Mouse (Mus musculus) layer of hippocampus, adult 9-11 months (tissue): ENCODE results near the gene Depp1.
A peak's percentile ranks its signal among the peaks of the same experiment; 100 is the strongest.

Experiments
- DNase-seq: peaks from one replicate; pipeline ENCODE4 v3.0.0; 2022

Gene Depp1

DNA sequence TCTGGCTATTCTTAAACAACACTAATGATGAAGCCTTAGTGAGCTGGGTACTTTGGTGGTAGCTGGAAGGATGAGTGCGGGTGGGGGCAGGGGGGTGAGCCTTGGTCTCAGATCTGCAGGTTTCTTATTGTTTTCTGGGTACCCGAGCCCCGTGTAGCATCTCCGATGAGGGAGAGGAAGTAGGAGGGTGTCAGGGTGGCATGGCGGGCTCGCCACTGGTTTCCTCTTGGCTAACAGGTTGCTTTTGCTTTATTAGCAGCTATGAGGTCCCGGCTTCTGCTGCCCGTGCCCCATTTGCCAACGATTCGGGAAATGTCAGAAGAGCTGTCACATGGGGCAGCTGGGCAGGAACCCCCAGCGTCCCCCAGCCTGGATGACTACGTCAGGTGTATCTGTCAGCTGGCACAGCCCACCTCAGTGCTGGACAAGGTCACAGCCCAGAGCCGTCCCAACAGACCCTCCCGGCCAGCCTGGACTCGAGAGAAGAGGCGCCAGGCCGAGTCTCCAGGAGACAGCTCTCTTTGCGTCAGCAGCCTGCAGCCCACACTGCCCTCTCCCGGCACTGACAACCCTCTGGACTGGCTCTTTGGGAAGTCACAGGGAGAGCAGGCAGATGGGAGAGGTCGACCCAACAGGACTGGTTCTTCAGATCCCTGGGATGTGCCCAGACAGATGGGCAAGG is 1.2 kb downstream of the Depp1 start:
- no peak for DNase-seq

- no peak for DNase-seq
Observed at GRCm38 (mm10) chr6:116653191-116653590, 2.8 kb downstream of the Depp1 start.

DNA sequence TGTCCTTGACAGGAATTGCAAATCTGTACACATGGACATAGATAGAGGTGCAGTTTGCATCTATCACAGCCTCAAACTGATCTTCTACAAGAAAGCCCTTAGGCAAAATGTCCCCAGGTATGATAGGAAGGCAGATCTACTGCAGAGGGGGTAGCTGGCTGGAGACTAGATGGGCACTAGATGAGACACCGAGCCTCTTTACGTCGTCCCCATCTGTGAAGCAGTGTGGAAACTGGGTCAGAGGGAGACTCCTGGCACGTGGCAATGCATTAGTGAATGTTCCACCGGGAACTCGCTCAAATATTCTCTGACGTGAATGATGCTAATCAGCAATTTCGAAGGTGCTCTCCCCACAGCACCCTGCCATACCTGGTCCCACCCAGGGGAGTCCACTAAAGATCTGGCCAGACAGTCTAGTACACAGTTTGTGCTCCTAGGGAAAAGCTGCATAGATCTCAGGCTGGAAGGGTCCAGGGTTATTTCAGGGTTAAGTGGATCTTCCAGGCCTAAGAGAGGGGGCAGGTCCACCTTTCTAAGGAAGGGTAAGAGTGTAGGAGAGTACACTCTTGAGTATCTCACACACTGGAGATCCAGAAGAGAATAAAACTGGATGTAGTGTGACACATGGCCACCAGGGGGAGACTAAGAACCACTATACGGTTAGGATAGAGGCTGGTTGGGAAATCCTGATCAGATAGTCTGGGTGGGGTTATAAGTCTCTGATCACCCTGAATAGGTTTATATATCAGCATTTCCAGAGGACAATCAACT is 3.5 kb downstream of the Depp1 start:
- DNase-seq = no peak

DNA sequence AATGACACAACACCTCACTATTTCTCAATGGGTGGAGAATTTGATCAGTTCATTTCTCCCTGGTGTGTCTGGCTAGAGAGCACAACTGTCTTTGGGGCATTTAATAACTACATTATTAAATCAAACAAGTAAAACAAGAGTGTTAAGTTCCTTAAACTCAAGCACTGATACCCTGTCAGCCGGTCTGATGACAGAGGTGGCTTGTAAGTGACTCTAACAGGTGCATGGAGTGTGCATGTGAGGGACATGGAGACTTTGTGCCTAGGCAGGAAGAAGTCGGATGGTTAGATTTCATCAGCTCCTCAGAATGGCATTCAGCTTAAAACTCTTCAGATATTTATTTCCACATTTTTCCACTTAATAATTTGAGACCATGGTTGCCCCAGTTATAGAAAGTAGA is 13.0 kb downstream of the Depp1 start:
- DNase-seq = no peak

GRCm38 (mm10) chr6:116664031-116664430 is 13.6 kb downstream of the Depp1 start:
- no peak for DNase-seq

DNA sequence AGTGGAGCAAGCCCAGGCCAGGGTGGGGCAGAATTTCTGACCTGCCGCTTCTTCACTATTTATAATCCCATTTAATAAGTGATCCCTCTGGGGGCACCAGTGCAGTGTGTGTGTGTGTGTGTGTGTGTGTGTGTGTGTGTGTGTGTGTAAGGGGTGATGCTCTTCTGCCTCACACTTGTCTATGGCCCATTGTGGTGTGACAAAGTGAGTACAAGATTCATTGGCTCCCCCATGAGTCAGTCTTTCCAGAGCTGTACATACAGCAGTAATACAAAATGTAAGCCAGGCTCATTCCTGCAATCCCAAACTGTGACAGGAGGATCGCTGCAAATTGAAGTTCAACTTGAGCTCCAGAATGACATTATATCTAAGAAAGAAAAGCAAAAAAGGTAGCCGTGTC is 14.4 kb downstream of the Depp1 start:
- no peak for DNase-seq

- no peak for DNase-seq
Observed at GRCm38 (mm10) chr6:116666085-116666750, 15.8 kb downstream of the Depp1 start.

DNA sequence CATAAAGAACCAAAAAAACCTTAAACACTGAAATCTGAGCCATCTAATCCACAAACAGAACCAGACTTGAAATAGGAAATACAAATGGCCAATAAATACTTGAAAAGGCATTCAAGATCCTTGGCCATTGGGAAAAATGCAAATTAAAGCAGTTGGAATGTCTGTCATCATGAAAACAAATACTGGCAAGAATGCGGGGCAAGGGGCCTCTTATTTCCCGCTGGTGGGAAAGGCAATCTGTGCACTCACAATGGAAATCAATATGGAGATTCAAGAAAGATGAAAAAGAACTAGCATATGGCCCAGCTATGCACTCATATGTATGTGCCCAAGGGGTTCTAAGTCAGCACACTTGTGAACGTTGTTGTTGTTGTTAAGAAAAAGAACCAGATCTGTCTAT is 16.5 kb downstream of the Depp1 start:
- no peak for DNase-seq

- no peak for DNase-seq
Observed at GRCm38 (mm10) chr6:116667382-116667781, 17.0 kb downstream of the Depp1 start.

DNA sequence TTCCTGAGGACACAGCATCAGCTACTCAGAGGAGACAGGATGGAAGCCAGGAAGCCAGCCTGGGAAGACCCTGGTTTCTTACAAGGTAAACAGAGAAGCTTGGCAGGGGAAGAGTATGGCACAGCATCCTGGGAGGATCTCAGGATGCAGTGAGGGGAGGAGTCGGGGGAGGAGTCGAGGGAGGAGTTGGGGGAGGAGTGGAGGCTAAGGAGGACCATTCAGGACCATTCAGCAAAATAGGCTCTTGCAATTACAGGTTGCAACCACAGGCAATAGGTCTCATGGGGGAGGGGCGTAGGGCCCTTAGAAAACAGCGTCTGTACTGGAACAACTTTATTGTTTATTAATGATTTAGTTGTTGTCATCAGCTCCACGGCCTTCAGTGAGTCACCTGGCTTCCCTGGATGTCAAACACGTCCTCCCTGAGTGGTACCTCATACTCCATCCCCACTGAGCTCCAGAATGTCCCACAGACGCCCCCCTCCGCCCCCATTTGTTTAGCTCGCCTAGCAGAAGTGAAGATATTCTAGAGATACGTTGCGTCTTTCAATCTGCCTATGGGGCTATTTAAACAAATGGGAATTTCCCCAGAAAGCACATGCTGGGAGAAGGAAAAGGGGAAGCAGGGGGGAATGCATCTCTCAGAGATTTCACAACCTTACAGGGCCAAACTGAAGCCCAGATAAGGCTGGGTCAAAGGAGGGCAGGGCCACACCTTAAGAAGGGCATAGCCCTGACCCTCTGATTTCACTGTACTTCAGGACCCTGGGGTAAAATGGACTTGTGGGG is 18.5 kb downstream of the Depp1 start:
- no peak for DNase-seq

GRCm38 (mm10) chr6:116670144-116670543 is 19.7 kb downstream of the Depp1 start:
- DNase-seq = peak; percentile 48

DNA sequence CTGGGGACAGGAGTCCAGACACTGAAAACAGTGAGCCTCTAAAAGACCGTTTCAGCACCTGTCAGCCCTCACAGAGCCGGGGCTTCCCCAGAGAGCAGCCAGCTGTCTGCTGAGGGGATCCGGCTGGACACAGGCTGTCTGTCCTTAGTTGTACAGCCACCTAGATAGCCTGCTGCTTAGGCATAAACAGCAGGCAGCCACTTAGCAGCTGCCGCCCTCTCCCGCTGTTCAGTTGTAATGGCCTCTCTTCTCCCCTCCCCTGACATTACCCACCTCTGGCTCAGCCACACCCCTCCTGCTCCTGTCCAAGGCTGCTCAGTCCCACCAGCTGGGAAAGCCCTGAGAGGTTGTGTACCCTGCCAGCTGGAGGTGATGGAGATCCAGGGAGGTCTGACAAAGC is 20.6 kb downstream of the Depp1 start:
- DNase-seq = no peak

DNA sequence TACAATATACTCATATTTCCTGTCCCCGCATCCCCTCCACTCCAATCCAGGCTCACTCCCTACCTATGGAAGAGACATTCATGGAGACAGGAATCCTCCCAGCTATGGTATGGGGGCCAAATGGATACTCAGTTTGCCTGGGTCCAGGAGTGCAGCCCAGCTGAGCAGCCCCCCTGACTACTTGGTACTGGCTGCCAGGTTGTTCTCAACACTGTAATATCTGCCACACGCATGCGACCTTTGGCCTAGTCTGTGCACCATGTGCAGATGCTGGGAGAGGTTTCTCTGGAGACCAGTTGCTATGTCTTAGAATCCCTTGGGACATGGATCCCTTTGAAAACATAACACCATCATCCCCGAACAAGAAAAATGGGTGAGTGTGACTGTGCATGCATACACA is 21.4 kb downstream of the Depp1 start:
- DNase-seq = no peak

DNA sequence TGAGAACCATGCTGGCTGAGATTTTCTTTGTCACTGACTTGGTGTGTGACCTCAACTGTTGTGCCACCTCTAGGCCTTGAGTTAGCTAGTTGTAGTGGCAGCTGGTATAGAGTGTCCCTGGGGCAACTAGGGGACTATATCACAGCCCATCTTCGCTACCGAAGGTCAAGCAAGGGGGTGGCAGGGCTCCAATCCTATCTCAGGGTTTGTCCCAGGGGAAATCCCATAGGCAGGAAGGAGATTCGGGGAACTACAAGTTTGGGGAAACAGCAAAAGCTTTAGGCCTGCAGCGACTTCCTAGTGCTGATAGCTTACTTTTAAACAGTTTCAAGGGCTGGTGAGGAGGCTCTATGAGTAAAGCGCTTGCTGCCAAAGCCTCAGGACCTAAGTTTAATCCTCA is 21.9 kb downstream of the Depp1 start:
- DNase-seq = no peak

DNA sequence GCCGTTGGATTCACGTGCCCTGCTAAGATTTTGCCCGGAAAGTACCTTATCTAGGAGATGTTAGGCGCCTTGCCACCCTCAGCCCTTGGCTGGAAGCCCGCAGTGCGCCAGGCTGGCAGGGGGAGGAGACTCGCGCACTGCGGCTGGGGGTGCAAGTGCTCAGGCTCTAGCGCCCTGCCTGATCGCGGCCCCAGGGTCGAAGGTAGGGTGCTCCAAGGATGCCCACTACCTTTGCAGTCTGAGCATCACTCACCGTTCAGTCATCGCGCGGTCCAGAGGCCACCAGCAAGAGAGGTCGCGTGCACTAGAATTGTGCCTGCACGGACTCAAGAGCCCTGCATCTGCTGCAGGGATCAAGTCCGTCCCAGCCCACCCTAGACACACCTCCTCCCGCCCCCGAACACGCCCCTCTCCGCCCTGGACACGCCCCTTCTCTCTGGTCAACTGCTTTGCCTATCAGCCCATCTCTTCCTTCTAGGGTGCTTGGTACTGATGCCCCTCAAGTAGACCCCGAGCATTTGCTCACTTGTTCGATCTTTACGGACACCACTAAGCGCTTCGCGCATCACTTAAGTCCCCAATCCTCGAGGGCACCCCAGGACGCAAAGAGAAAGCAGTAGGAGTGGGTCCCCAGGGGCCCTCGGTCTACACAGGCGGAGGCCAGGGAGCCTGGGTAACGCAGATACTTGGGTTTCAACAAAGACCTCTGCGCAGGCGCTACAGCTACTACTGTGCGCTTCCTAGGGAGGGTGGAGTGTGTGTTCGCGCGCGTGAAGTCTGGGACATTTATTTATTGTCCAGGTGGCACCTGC is 23.3 kb downstream of the Depp1 start, which contains the start of gene Rassf4:
Gene Rassf4, minus strand, starts transcription at position 482 of the 812 bp plus-strand sequence.
- DNase-seq = peak; percentile 82

GRCm38 (mm10) chr6:116674283-116674886 is 24.0 kb downstream of the Depp1 start:
- DNase-seq = no peak

- no peak for DNase-seq
Observed at GRCm38 (mm10) chr6:116676355-116676913, 26.0 kb downstream of the Depp1 start.

- DNase-seq = no peak
Observed at GRCm38 (mm10) chr6:116677321-116677720, 26.9 kb downstream of the Depp1 start.

GRCm38 (mm10) chr6:116679563-116680288 is 29.3 kb downstream of the Depp1 start:
- peak; percentile 80 for DNase-seq

DNA sequence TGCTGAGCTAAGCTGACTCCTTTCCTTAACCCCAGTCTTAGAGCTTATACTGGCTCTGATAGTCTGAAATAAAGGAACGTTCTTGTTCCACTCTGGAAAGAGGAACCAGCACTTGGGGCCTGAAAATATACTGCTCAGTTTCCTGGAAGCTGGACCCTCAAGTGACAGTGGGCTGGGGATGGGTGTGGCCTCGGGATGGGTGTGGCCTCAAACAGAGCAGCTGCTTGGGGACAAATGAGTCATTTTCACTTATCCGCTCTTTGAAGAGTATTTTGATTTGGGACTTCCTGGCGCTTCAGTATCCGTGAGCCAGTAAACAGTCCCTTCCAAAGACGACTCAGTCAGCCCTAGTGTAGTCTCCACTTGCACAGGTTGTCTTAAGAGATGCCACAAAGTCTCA is 31.9 kb downstream of the Depp1 start:
- peak; percentile 81 for DNase-seq

DNA sequence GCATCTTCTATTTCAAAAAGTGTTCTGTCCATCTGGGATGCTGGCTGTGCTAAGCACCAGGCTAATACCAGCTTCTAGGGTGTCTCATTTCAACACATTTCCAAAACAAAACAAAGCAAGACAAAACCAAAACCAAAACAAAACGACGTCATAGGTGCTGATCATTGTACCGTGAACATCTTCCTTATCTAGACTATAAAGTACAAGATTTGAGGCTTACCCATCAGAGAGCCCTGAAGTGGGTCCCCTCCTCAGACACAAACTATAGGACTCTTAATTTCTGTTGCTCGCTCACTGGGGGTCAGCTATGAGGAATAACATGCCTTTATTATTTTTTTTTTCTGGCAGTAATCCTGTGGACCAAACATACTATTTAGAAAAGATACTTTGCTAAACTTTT is 43.2 kb downstream of the Depp1 start:
- no peak for DNase-seq
